Mouse (Mus musculus) intestine, embryonic 15.5 days (tissue): Measurements from ENCODE around the gene Acr. TPM values are rescaled to one million over a fixed set of nuclear protein-coding genes. Genes with fewer than 3 reads are reported as not detected.

Experiments used
- ATAC-seq: fragments of 200-750 bp; cut with Nextera tagmentation; 2 replicates; pipeline ENCODE4 v1.8.0; 2017; ENCODE audit warnings: moderate TSS enrichment, moderate library complexity
- H3K27ac ChIP-seq: fragments of 300-500 bp; sonication (generic); 2 replicates; pipeline ENCODE4 v1.5.1; 2015; ENCODE audit warnings: mild to moderate bottlenecking, inconsistent platforms
- H3K27me3 ChIP-seq: fragments of 300-500 bp; sonication (generic); replicated peaks from 2 replicates; pipeline ENCODE4 v1.6.1; 2015; ENCODE audit warnings: inconsistent platforms
- H3K36me3 ChIP-seq: fragments of 300-500 bp; sonication (generic); 2 replicates; pipeline ENCODE4 v1.6.1; 2015; ENCODE audit warnings: inconsistent platforms
- H3K4me1 ChIP-seq: fragments of 300-500 bp; sonication (generic); replicated peaks from 2 replicates; pipeline ENCODE4 v1.6.1; 2015; ENCODE audit warnings: inconsistent platforms
- H3K4me2 ChIP-seq: fragments of 300-500 bp; sonication (generic); replicated peaks from 2 replicates; pipeline ENCODE4 v1.6.1; 2015; ENCODE audit warnings: mild to moderate bottlenecking, inconsistent platforms
- H3K4me3 ChIP-seq: fragments of 300-500 bp; sonication (generic); replicated peaks from 2 replicates; pipeline ENCODE4 v1.5.1; 2015; ENCODE audit warnings: inconsistent platforms
- H3K9ac ChIP-seq: fragments of 300-500 bp; sonication (generic); 2 replicates; pipeline ENCODE4 v1.6.1; 2015; ENCODE audit warnings: inconsistent platforms
- H3K9me3 ChIP-seq: fragments of 300-500 bp; sonication (generic); 2 replicates; pipeline ENCODE4 v1.6.1; 2016; ENCODE audit warnings: inconsistent platforms
- WGBS: fragments of 180-500 bp; shearing (Covaris S2); methylation state at CpG from one replicate; pipeline ENCODE4 v1.1.7; 2015; 5-methylcytosine and 5-hydroxymethylcytosine counted together
- polyA plus RNA-seq: library from polyadenylated mRNA; unstranded; fragments of >200 nt; fragmentation: Nextera tagmentation; extraction: Ambion mirVana; gene quantifications from 2 replicates; pipeline ENCODE4 v1.2.1, GENCODE M21; 2015

Gene Acr
- polyA plus RNA-seq, 1 experiment from 2014 or later, result not detected

DNA sequence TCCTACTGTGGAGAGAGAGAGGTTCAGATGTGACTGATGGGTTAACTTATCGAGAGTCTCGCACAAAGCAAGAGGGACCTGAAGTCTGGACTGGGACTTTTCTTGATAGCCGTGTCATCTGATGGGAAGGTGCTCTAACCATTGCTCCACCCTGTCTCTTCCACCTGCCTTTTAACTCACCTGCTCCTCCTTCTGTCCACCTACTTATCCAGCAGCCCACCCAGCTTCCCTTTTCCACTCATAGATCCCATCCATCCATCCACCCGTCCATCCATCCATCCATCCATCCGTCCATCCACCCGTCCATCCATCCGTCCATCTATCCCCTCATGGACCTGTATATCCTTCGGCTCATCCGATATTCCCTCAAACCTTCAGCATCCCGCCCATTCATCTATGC, 39.2 kb upstream of the Acr start:
- Histone ChIP-seq H3K9ac (no peak overlapping the region), H3K27me3 (peaks cover 8% of the 10 kb centered on the region), H3K9me3 (no peaks in the 10 kb centered on the region), H3K27ac (no peak overlapping the region), H3K36me3 (no peaks in the 10 kb centered on the region), H3K4me1 (0 out of 2 replicates have a peak, but pooled peaks cover 8% of the 10 kb centered on the region), H3K4me3 (no peak overlapping the region), H3K4me2 (no peak overlapping the region)
- WGBS, result 93% methylated on average over 10 of the region's 10 CpGs
- no peak for ATAC-seq

DNA sequence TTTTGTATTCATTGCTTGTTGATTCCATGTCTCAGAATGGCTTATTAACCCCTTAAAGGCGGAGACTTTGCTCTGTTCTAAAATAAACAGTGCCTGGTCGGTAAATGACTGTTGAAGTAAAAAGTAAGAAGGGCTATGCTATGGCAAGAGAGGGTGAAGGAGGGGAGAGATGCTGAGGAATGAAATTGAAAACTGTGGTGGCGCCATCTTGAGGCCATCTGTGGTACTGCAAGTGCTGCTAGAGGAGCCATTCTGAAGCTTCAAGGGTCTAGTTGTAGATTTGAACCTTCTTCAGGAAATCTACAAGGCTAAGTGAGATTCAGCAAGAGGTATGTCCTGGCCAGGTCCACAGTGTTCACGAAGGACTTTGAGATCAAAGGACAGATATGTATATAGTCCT, 37.8 kb upstream of the Acr start:
- H3K9ac ChIP-seq, result no peak overlapping the region
- no peak for ATAC-seq

DNA sequence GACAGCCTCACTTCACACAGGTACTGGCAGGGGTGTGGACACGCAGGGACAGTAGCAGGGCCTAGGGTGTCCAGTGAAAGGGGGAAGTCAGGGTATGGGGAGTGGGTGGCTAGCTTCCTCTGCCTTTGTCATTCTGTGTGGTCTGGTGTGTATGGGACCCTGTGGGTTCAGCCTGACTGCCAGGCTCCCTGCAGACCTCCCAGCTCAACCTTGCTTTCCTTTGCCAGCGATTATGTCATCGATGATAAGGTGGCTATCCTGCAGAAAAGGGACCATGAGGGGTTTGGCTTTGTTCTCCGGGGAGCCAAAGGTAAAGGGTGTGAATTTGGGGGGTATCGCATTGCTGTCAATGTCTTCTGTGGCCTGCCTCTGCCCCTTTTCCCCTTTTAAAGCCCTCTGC, 36.7 kb upstream of the Acr start:
- no peak overlapping the region for H3K27ac ChIP-seq
- H3K9me3 ChIP-seq, result no peaks in the 10 kb centered on the region
- no peak overlapping the region for H3K4me2 ChIP-seq
- no peak for ATAC-seq
- WGBS, result 88% methylated on average over 5 of the region's 5 CpGs
- no peaks in the 10 kb centered on the region for H3K36me3 ChIP-seq
- H3K4me1 ChIP-seq, result 0 out of 2 replicates have a peak, but pooled peaks cover 3% of the 10 kb centered on the region
- no peak overlapping the region for H3K9ac ChIP-seq
- no peaks in the 10 kb centered on the region for H3K27me3 ChIP-seq
- no peak overlapping the region for H3K4me3 ChIP-seq

More for the DNA sequence above, 37.8 kb upstream of the Acr start:
- WGBS, result 12% methylated on average over 4 of the region's 4 CpGs
- Histone ChIP-seq H3K36me3 (no peaks in the 10 kb centered on the region), H3K9me3 (no peaks in the 10 kb centered on the region), H3K4me1 (0 out of 2 replicates have a peak, but pooled peaks cover 3% of the 10 kb centered on the region), H3K4me2 (no peak overlapping the region), H3K27me3 (no peaks in the 10 kb centered on the region; the same call in 1 of the 2 replicates), H3K27ac (no peak overlapping the region), H3K4me3 (no peak overlapping the region)

DNA sequence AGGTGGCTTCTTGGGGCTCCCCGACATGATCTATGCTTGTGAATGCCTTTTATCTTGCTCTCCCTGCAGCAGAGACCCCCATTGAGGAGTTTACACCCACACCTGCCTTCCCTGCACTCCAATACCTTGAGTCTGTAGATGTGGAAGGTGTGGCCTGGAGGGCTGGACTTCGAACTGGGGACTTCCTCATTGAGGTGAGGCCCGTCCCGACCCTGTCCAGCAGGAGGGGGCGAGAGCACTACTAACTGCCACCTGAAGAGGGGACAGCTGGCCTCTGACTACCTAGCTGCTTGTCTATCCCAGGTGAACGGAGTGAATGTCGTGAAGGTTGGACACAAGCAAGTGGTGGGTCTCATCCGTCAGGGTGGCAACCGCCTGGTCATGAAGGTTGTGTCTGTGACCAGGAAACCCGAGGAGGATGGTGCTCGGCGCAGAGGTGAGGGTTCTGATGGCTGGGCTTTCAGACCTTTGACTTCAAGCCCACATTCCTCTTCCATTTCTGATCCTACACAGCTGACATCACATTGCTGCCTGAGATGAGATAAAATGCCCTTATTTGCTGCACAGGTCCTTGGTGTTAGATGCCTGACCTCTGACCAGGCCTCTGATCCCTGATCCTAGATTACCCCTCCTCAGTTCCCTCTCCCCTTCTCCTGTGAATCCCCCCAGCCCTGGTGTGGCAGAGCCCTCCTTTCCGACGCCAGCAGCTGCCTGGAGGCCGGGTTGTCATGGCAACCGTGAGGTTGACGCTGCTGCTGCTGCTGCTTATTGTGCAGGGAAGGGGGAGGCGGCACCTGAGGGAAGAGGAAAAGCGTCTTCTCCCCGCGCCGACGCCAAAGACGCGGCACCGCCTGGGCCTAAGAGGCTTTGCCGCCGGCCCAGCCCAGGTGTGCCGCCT, 35.9 kb upstream of the Acr start:
- Histone ChIP-seq H3K4me2 (peak overlapping the region; percentile 41), H3K27ac (no peak overlapping the region), H3K9ac (peak overlapping the region; percentile 8; the same call in 1 of the 2 replicates), H3K4me3 (no peak overlapping the region; the same call in 1 of the 2 replicates), H3K27me3 (no peaks in the 10 kb centered on the region), H3K9me3 (no peaks in the 10 kb centered on the region), H3K4me1 (0 out of 2 replicates have a peak, but pooled peaks cover 3% of the 10 kb centered on the region), H3K36me3 (no peaks in the 10 kb centered on the region)
- peak; percentile 78 for ATAC-seq
- WGBS, result 28% methylated on average over 29 of the region's 29 CpGs

DNA sequence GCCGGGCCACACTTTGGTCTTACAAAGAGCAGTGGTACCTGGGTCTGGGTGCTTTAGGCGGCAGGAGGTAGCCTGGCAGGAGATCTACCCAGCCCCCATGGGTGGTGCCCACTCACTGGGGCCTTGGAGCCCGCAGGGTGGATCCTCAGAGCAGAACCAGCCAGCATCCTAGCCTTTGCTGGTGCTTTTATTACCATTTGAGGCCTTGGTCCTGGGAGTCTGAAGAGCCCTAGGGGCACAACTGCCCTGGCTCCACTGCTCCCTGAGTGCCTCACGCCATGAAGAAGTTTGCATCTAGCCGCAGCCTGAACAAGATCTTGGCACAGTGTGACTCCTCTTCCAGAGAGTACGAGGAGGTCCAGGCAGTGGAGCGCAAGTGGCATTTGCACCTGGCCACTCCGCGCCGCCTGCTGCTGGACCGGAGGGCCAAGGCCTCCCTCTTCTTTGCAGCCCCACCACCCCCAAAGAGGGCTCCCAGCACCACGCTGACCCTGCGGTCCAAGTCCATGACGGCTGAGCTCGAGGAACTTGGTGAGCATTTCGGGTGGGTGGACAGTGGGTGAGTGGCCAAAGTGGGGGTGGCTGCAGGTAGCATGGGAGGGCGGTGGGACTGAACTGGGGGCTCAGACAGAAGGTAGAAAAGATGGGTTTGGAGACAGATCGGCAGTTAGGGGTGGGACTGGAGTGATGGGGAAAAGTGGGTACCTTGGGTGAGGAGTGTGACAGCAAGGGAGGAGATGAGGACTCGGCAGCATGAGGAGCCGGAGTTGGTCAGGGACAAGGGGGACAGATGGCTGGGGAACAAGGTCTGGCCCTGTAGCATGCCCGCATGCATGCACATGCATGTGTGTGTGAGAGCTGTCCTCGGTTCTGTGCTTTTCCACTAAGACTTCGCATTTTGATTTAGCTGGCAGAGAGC, 34.9 kb upstream of the Acr start:
- H3K27ac ChIP-seq, result no peak overlapping the region

DNA sequence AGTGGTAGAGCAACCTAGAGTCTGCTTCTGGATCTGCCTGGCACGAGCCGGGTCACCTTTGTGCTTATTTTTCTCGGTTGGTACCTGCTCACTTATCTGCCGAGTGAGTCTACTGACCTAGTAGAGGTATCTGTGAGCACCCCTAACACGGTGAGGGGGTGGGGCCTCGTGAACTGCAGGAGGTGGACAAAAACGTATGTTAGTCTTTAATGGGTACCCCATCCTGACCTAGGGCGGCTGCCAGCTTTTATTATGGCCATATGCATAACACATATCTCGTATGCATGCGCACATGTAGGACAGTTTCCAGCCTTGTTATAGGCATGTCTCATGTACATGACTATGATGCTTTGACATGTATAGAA, 34.3 kb upstream of the Acr start:
- Histone ChIP-seq H3K4me1 (0 out of 2 replicates have a peak, but pooled peaks cover 3% of the 10 kb centered on the region), H3K27ac (no peak overlapping the region), H3K9me3 (no peaks in the 10 kb centered on the region), H3K36me3 (no peaks in the 10 kb centered on the region), H3K4me2 (no peak overlapping the region), H3K4me3 (no peak overlapping the region), H3K27me3 (no peaks in the 10 kb centered on the region), H3K9ac (no peak overlapping the region)
- WGBS, result 90% methylated on average over 10 of the region's 10 CpGs
- no peak for ATAC-seq

More for the DNA sequence above, 34.9 kb upstream of the Acr start:
- peak overlapping the region; percentile 8; the same call in 1 of the 2 replicates for H3K9ac ChIP-seq
- peak overlapping the region; percentile 41 for H3K4me2 ChIP-seq
- H3K9me3 ChIP-seq, result no peaks in the 10 kb centered on the region
- 80% methylated on average over 23 of the region's 23 CpGs for WGBS
- ATAC-seq, result peak; percentile 46
- H3K4me1 ChIP-seq, result 0 out of 2 replicates have a peak, but pooled peaks cover 3% of the 10 kb centered on the region
- H3K27me3 ChIP-seq, result no peaks in the 10 kb centered on the region
- no peaks in the 10 kb centered on the region for H3K36me3 ChIP-seq
- H3K4me3 ChIP-seq, result no peak overlapping the region; the same call in 1 of the 2 replicates

DNA sequence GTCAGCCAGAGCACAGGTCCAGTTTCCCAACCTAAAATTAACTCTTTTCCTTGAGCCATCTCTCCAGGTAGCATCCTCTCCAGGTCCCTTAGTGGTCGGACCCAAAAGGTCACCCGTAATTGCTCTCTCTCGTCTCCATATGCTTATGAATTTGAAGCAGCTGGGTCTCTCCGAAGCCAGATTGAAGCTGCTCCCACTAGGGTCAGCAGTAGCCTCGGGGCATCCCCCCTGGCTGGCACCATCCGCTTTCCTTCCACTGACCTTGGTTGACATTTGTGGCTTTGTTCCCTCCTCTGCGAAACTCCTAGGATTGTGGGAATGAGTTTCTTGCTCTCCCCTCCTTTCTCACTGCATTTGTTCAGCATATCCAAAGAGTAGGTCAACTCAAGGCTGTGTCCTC, 24.0 kb upstream of the Acr start:
- Histone ChIP-seq H3K4me3 (no peak overlapping the region), H3K9ac (no peak overlapping the region), H3K27me3 (peaks cover 21% of the 10 kb centered on the region), H3K27ac (no peak overlapping the region), H3K4me2 (no peak overlapping the region), H3K4me1 (0 out of 2 replicates have a peak, but pooled peaks cover 6% of the 10 kb centered on the region), H3K36me3 (no peaks in the 10 kb centered on the region; the same call in 1 of the 2 replicates), H3K9me3 (no peaks in the 10 kb centered on the region)
- WGBS, result 85% methylated on average over 7 of the region's 7 CpGs
- ATAC-seq, result no peak

DNA sequence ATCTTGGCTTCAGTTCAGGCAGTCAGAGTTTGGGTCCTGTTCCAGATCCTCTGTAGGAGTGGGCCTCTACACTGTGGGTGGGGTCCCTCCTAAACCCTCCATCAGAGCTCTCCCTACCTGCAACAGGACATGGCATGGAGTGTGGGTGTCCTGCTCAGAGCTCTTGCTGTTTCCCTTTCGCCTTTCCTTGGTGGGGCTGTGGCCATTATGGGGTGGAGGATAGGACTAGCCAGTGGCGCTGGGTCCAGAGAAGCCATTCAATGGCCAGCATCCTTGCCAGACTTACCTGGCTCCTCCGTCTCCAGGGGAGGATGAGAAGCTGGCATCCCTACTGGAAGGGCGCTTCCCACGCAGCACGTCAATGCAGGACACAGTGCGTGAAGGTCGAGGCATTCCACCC, 20.8 kb upstream of the Acr start:
- Histone ChIP-seq H3K4me2 (peak overlapping the region; percentile 62), H3K4me3 (peak overlapping the region; percentile 33; the same call in 1 of the 2 replicates), H3K4me1 (0 out of 2 replicates have a peak, but pooled peaks cover 6% of the 10 kb centered on the region), H3K27me3 (peaks cover 21% of the 10 kb centered on the region), H3K36me3 (no peaks in the 10 kb centered on the region; the same call in 1 of the 2 replicates), H3K27ac (no peak overlapping the region), H3K9me3 (no peaks in the 10 kb centered on the region), H3K9ac (no peak overlapping the region)
- no peak for ATAC-seq
- 70% methylated on average over 8 of the region's 8 CpGs for WGBS

DNA sequence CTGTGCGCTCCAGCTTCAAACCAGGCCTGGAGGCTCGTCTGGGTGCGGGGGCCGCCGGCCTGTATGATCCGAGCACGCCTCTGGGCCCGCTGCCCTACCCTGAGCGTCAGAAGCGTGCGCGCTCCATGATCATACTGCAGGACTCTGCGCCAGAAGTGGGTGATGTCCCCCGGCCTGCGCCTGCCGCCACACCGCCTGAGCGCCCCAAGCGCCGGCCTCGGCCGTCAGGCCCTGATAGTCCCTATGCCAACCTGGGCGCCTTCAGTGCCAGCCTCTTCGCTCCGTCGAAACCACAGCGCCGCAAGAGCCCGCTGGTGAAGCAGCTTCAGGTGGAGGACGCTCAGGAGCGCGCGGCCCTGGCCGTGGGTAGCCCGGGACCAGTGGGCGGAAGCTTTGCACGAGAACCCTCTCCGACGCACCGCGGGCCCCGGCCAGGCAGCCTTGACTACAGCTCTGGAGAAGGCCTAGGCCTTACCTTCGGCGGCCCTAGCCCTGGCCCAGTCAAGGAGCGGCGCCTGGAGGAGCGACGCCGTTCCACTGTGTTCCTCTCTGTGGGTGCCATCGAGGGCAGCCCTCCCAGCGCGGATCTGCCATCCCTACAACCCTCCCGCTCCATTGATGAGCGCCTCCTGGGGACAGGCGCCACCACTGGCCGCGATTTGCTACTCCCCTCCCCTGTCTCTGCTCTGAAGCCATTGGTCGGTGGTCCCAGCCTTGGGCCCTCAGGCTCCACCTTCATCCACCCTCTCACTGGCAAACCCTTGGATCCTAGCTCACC, 20.1 kb upstream of the Acr start:
- ATAC-seq, result peak; percentile 68
- Histone ChIP-seq H3K9ac (peak overlapping the region; percentile 30; the same call in 1 of the 2 replicates), H3K4me1 (0 out of 2 replicates have a peak, but pooled peaks cover 6% of the 10 kb centered on the region), H3K27me3 (peaks cover 21% of the 10 kb centered on the region), H3K4me3 (peak overlapping the region; percentile 33), H3K4me2 (peak overlapping the region; percentile 62), H3K36me3 (no peaks in the 10 kb centered on the region; the same call in 1 of the 2 replicates), H3K27ac (no peak overlapping the region), H3K9me3 (no peaks in the 10 kb centered on the region)
- 23% methylated on average over 57 of the region's 58 CpGs for WGBS

DNA sequence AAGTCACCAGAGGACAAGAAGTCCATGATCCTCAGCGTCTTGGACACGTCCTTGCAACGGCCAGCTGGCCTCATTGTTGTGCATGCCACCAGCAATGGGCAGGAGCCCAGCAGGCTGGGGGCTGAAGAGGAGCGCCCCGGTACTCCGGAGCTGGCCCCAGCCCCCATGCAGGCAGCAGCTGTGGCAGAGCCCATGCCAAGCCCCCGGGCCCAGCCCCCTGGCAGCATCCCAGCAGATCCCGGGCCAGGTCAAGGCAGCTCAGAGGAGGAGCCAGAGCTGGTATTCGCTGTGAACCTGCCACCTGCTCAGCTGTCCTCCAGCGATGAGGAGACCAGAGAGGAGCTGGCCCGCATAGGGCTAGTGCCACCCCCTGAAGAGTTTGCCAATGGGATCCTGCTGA, 19.3 kb upstream of the Acr start:
- 54% methylated on average over 11 of the region's 11 CpGs for WGBS
- Histone ChIP-seq H3K9me3 (no peaks in the 10 kb centered on the region), H3K4me1 (0 out of 2 replicates have a peak, but pooled peaks cover 6% of the 10 kb centered on the region), H3K4me2 (peak overlapping the region; percentile 62), H3K27ac (no peak overlapping the region), H3K27me3 (peaks cover 21% of the 10 kb centered on the region), H3K4me3 (no peak overlapping the region), H3K9ac (no peak overlapping the region), H3K36me3 (no peaks in the 10 kb centered on the region; the same call in 1 of the 2 replicates)
- ATAC-seq, result no peak

DNA sequence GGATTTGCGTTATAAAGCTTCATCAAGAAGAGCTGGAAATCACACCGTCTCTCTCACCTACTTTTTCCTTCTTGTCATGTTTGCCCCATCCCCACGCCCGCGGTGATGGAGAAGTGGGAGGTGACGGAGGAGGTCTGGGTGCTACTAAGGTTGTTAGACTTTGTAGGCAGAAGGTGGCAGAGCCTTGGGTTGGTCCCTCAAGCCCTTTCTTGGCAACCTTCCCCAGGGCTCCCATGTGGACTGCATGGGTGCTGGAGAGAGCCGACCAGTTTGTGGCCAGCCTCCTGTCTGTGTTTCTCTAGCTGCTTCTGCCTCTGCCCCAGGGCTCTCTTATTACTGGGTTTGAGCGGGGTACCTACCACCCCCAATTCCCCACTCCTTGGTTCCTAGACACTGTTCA, 17.6 kb upstream of the Acr start:
- ATAC-seq, result no peak
- H3K27me3 ChIP-seq, result peaks cover 21% of the 10 kb centered on the region
- no peak overlapping the region for H3K4me2 ChIP-seq

More for the DNA sequence above, 17.6 kb upstream of the Acr start:
- Histone ChIP-seq H3K36me3 (no peaks in the 10 kb centered on the region), H3K9me3 (no peaks in the 10 kb centered on the region), H3K4me1 (0 out of 2 replicates have a peak, but pooled peaks cover 6% of the 10 kb centered on the region), H3K9ac (no peak overlapping the region), H3K4me3 (no peak overlapping the region), H3K27ac (no peak overlapping the region)
- WGBS, result 91% methylated on average over 8 of the region's 8 CpGs
